Mouse (Mus musculus) limb, embryonic 14.5 days (tissue): ENCODE results near the gene Zc3h13. TPM values are rescaled to one million over a fixed set of nuclear protein-coding genes. Genes with fewer than 3 reads are reported as not detected.

Source experiments
- ATAC-seq: fragments of 200-750 bp; cut with Nextera tagmentation; 2 replicates; pipeline ENCODE4 v1.8.0; 2017; ENCODE audit warnings: low read depth, moderate number of reproducible peaks, moderate TSS enrichment; ENCODE audit not compliant: low FRiP score
- DNase-seq: peaks from one replicate; pipeline ENCODE4 v3.0.0-alpha.2; 2015; ENCODE audit warnings: low spot score
- H3K27ac ChIP-seq: fragments of 300-500 bp; sonication (generic); replicated peaks from 2 replicates; pipeline ENCODE4 v1.5.1; 2014; ENCODE audit warnings: low read depth, mild to moderate bottlenecking, low read length, moderate library complexity, mixed read lengths
- H3K27me3 ChIP-seq: fragments of 300-500 bp; sonication (generic); 2 replicates; pipeline ENCODE4 v1.6.1; 2014; ENCODE audit warnings: low read length, mixed read lengths; ENCODE audit not compliant: control insufficient read depth, insufficient read depth
- H3K36me3 ChIP-seq: fragments of 300-500 bp; sonication (generic); 2 replicates; pipeline ENCODE4 v1.6.1; 2014; ENCODE audit warnings: mild to moderate bottlenecking, low read length, moderate library complexity, mixed read lengths; ENCODE audit not compliant: control insufficient read depth, insufficient read depth
- H3K4me1 ChIP-seq: fragments of 300-500 bp; sonication (generic); 2 replicates; pipeline ENCODE4 v1.6.1; 2014; ENCODE audit warnings: antibody characterized with exemption, low read length, mixed read lengths; ENCODE audit not compliant: control insufficient read depth, insufficient read depth
- H3K4me2 ChIP-seq: fragments of 300-500 bp; sonication (generic); replicated peaks from 2 replicates; pipeline ENCODE4 v1.6.1; 2014; ENCODE audit warnings: low read depth, mild to moderate bottlenecking, low read length, moderate library complexity; ENCODE audit not compliant: severe bottlenecking
- H3K4me3 ChIP-seq: fragments of 300-500 bp; sonication (generic); replicated peaks from 2 replicates; pipeline ENCODE4 v1.5.1; 2014; ENCODE audit warnings: low read length
- H3K9ac ChIP-seq: fragments of 300-500 bp; sonication (generic); 2 replicates; pipeline ENCODE4 v1.6.1; 2014; ENCODE audit warnings: mild to moderate bottlenecking, low read depth, low read length, moderate library complexity; ENCODE audit not compliant: severe bottlenecking
- H3K9me3 ChIP-seq: fragments of 300-500 bp; sonication (generic); 2 replicates; pipeline ENCODE4 v1.6.1; 2016; ENCODE audit warnings: low read length; ENCODE audit not compliant: control insufficient read depth
- POLR2A ChIP-seq: fragments of 200-500 bp; IDR thresholded peaks from 2 replicates; pipeline ENCODE4 v1.8.0; 2012; ENCODE audit warnings: inconsistent platforms, mild to moderate bottlenecking, moderate library complexity, borderline replicate concordance; ENCODE audit not compliant: insufficient read depth, insufficient read length; ENCODE audit errors: extremely low read depth
- WGBS: fragments of 180-500 bp; shearing (Covaris S2); extraction: QIAGEN DNeasy Blood & Tissue Kit; methylation state at CpG from one replicate; pipeline ENCODE4 v1.1.7; 2014; 5-methylcytosine and 5-hydroxymethylcytosine counted together
- polyA plus RNA-seq, 2 experiments: library from polyadenylated mRNA; depleted of rRNA in 1 of 2; stranded (reverse) in 1 of 2; unstranded in 1 of 2; fragments of >200 nt; fragmentation: Nextera tagmentation in 1 of 2; extraction: Ambion mirVana in 1 of 2; gene quantifications; 2 replicates each; pipeline versions ENCODE4 v1.2.1 to v1.2.3; 2012 to 2014

Zc3h13 gene
- polyA plus RNA-seq, 2 experiments, result 24.8 to 26.5 TPM

GRCm38 (mm10) chr14:75346041-75346440 lies 61.9 kb downstream of the Zc3h13 start:
- Histone ChIP-seq H3K27ac (no peak overlapping the region), H3K9me3 (no peaks in the 10 kb centered on the region), H3K9ac (no peak overlapping the region), H3K36me3 (peaks cover 27% of the 10 kb centered on the region), H3K4me3 (no peak overlapping the region), H3K4me2 (no peak overlapping the region), H3K27me3 (no peaks in the 10 kb centered on the region), H3K4me1 (no peaks in the 10 kb centered on the region)
- WGBS, result 70% methylated on average over 5 of the region's 5 CpGs
- ATAC-seq (no peak), DNase-seq (no peak)
- no peak for TF ChIP-seq POLR2A

DNA sequence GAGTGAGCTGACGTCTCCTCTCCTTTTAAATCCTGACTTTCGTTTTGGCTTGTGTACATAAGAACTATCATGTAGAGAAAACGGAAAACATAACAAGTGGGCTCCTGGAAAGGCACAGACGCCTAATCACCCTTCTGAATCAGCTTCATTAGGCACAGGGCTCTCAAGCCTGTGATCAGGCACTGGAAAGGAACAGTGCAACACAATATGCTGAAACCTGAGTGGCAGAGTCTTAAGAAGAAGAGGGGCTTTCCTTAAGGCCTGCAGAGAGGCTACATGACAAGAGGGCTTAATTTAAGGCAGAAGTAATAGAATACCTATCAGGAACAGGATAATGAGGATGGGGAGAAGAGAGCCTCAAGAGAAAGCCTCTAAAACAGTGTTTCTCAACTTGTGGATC lies 67.5 kb downstream of the Zc3h13 start:
- 72% methylated on average over 4 of the region's 4 CpGs for WGBS
- H3K9ac ChIP-seq, result no peak overlapping the region
- H3K9me3 ChIP-seq, result no peaks in the 10 kb centered on the region
- no peaks in the 10 kb centered on the region for H3K36me3 ChIP-seq
- no peak overlapping the region for H3K4me3 ChIP-seq
- ATAC-seq (no peak), DNase-seq (no peak)
- TF ChIP-seq POLR2A, result no peak
- no peak overlapping the region for H3K27ac ChIP-seq
- no peaks in the 10 kb centered on the region for H3K27me3 ChIP-seq
- no peaks in the 10 kb centered on the region for H3K4me1 ChIP-seq
- H3K4me2 ChIP-seq, result no peak overlapping the region

GRCm38 (mm10) chr14:75363316-75363715 lies 79.1 kb downstream of the Zc3h13 start:
- no peak for DNase-seq

GRCm38 (mm10) chr14:75365301-75366035 lies 81.3 kb downstream of the Zc3h13 start:
- Histone ChIP-seq H3K9me3 (no peaks in the 10 kb centered on the region), H3K4me1 (no peaks in the 10 kb centered on the region), H3K27ac (no peak overlapping the region), H3K4me2 (no peak overlapping the region), H3K27me3 (no peaks in the 10 kb centered on the region), H3K36me3 (no peaks in the 10 kb centered on the region), H3K4me3 (no peak overlapping the region), H3K9ac (no peak overlapping the region)
- ATAC-seq (no peak), DNase-seq (no peak)
- WGBS, result 83% methylated on average over 9 of the region's 9 CpGs
- no peak for TF ChIP-seq POLR2A

More at GRCm38 (mm10) chr14:75363316-75363715, 79.1 kb downstream of the Zc3h13 start:
- no peaks in the 10 kb centered on the region for H3K36me3 ChIP-seq
- no peak for TF ChIP-seq POLR2A
- WGBS, result 37% methylated on average over 6 of the region's 6 CpGs
- H3K9me3 ChIP-seq, result no peaks in the 10 kb centered on the region
- no peak overlapping the region for H3K9ac ChIP-seq
- no peak overlapping the region for H3K4me2 ChIP-seq
- no peak for ATAC-seq
- no peak overlapping the region for H3K4me3 ChIP-seq
- H3K4me1 ChIP-seq, result no peaks in the 10 kb centered on the region
- H3K27ac ChIP-seq, result no peak overlapping the region
- H3K27me3 ChIP-seq, result no peaks in the 10 kb centered on the region

GRCm38 (mm10) chr14:75366741-75367140 lies 82.6 kb downstream of the Zc3h13 start:
- no peaks in the 10 kb centered on the region for H3K9me3 ChIP-seq
- no peaks in the 10 kb centered on the region for H3K36me3 ChIP-seq
- 24% methylated on average over 11 of the region's 11 CpGs for WGBS
- no peaks in the 10 kb centered on the region for H3K4me1 ChIP-seq
- no peak overlapping the region for H3K27ac ChIP-seq
- no peak overlapping the region for H3K4me2 ChIP-seq
- no peak overlapping the region for H3K9ac ChIP-seq
- ATAC-seq, result peak; percentile 47; the same call in 1 of the 2 replicates
- TF ChIP-seq POLR2A, result no peak
- H3K4me3 ChIP-seq, result no peak overlapping the region
- DNase-seq, result peak; percentile 83
- no peaks in the 10 kb centered on the region for H3K27me3 ChIP-seq
